Mouse (Mus musculus) liver, embryonic 12.5 days (tissue): Measurements from ENCODE around the gene Mon1a. TPM values are rescaled to one million over a fixed set of nuclear protein-coding genes. Genes with fewer than 3 reads are reported as not detected.

Experiments
- ATAC-seq: fragments of 200-750 bp; cut with Nextera tagmentation; 2 replicates; pipeline ENCODE4 v1.8.0; 2017; ENCODE audit warnings: moderate number of reproducible peaks, mild to moderate bottlenecking, moderate library complexity
- H3K27ac ChIP-seq: fragments of 300-500 bp; sonication (generic); 2 replicates; pipeline ENCODE4 v1.5.1; 2016; ENCODE audit warnings: mild to moderate bottlenecking
- H3K27me3 ChIP-seq: fragments of 300-500 bp; sonication (generic); replicated peaks from 2 replicates; pipeline ENCODE4 v1.6.1; 2016; ENCODE audit warnings: mild to moderate bottlenecking, moderate library complexity
- H3K36me3 ChIP-seq: fragments of 300-500 bp; sonication (generic); 2 replicates; pipeline ENCODE4 v1.6.1; 2016; ENCODE audit warnings: mild to moderate bottlenecking, moderate library complexity
- H3K4me1 ChIP-seq: fragments of 300-500 bp; sonication (generic); 2 replicates; pipeline ENCODE4 v1.6.1; 2016
- H3K4me2 ChIP-seq: fragments of 300-500 bp; sonication (generic); 2 replicates; pipeline ENCODE4 v1.6.1; 2016; ENCODE audit warnings: mild to moderate bottlenecking, moderate library complexity
- H3K4me3 ChIP-seq: fragments of 300-500 bp; sonication (generic); 2 replicates; pipeline ENCODE4 v1.5.1; 2016; ENCODE audit warnings: mild to moderate bottlenecking, moderate library complexity
- H3K9ac ChIP-seq: fragments of 300-500 bp; sonication (generic); 2 replicates; pipeline ENCODE4 v1.6.1; 2016; ENCODE audit warnings: mild to moderate bottlenecking, moderate library complexity
- H3K9me3 ChIP-seq: fragments of 300-500 bp; sonication (generic); replicated peaks from 2 replicates; pipeline ENCODE4 v1.6.1; 2016; ENCODE audit warnings: mild to moderate bottlenecking, moderate library complexity
- WGBS: fragments of 180-500 bp; shearing (Covaris S2); methylation state at CpG from one replicate; pipeline ENCODE4 v1.1.7; 2016; ENCODE audit not compliant: insufficient replicate concordance; 5-methylcytosine and 5-hydroxymethylcytosine counted together
- polyA plus RNA-seq: library from polyadenylated mRNA; unstranded; fragments of >200 nt; fragmentation: Nextera tagmentation; extraction: Ambion mirVana; gene quantifications from 2 replicates; pipeline ENCODE4 v1.2.1, GENCODE M21; 2016

Mon1a gene
- polyA plus RNA-seq, 1 experiment from 2014 or later = 7.4 TPM

DNA sequence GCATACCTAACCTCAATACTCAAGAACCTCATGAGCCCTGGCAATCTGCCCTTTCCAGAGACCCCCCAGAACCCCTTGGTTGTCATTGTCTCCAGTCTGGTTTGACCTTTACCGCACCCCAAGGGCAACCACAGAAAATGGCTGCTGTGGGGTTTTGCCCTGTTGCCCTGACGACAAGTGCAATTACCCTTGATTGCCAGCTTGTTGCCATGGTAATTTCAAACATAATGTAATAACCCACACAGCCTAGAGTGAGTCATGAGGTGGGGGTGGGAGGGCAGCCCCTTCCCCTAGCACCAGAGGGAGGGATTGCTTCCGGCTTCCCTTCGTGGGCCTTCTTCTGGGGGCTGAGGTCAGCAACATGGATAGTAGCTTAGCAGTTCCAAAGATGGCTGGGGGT lies 44.3 kb downstream of the Mon1a start:
- Histone ChIP-seq H3K4me3 (no peak overlapping the region), H3K9me3 (no peaks in the 10 kb centered on the region), H3K4me2 (no peak overlapping the region), H3K27me3 (peaks cover 86% of the 10 kb centered on the region), H3K27ac (no peak overlapping the region), H3K4me1 (peaks cover 17% of the 10 kb centered on the region), H3K9ac (no peak overlapping the region), H3K36me3 (no peaks in the 10 kb centered on the region)
- no peak for ATAC-seq
- WGBS = 69% methylated on average over 4 of the region's 4 CpGs

DNA sequence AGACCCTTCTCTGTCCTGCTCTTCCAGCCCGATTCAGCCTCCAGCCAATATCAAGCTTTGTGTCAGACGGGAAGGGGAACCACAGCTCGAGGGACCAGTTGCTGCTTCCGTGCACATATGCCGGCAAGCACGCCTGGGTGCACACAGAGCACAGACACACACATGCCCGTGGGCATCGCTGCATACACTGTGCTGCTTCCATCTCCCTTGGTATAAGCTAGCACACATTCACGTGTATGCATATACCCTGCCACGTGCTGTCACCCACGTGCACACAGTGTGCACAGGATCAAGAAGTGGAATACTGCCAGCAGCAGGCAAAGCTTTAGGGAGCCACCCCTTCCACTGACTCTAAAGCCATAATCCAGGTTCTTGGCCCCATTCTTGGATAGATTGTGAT lies 46.2 kb downstream of the Mon1a start:
- Histone ChIP-seq H3K4me3 (no peak overlapping the region), H3K27ac (no peak overlapping the region), H3K9ac (no peak overlapping the region), H3K4me1 (peaks cover 10% of the 10 kb centered on the region), H3K9me3 (no peaks in the 10 kb centered on the region), H3K36me3 (no peaks in the 10 kb centered on the region), H3K27me3 (peaks cover 91% of the 10 kb centered on the region), H3K4me2 (no peak overlapping the region)
- WGBS = 77% methylated on average over 11 of the region's 11 CpGs
- no peak for ATAC-seq

DNA sequence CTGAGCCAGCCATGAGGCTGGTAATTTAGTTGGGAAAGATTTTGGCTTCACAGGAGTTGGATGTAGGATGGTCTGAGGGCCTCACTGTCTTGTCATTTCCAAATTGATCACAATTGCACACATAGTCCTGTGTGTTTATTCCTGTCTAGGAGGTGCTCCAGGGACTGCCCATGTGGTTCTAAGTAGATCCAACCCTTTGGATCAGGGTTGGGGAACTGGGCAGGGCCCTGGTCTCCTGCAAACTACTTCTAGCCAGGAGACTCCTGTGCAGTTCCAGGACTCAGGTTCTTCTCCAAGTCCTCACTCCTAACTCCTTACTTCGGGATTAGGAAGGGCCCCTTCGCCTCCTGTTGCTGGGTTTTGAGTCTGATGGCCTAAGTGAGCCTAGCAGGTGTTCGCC lies 47.4 kb downstream of the Mon1a start, which contains the start of gene Camkv:
Gene Camkv (plus strand): TSS at position 301 of the 400 bp plus-strand sequence.
- Histone ChIP-seq H3K9ac (peak within 1 kb of the TSS; percentile 48; the same call in 1 of the 2 replicates), H3K4me1 (peaks cover 10% of the 10 kb centered on the region), H3K9me3 (no peaks in the 10 kb centered on the region), H3K4me2 (peak within 1 kb of the TSS; percentile 68), H3K4me3 (peak within 1 kb of the TSS; percentile 40), H3K27me3 (peaks cover 96% of the 10 kb centered on the region), H3K36me3 (no peaks in the 10 kb centered on the region), H3K27ac (no peak within 1 kb of the TSS)
- no peak for ATAC-seq
- 38% methylated on average over 3 of the region's 3 CpGs for WGBS

- ATAC-seq = no peak
- H3K4me2 ChIP-seq = peak overlapping the region; percentile 68
- peak overlapping the region; percentile 40 for H3K4me3 ChIP-seq
- H3K36me3 ChIP-seq = no peaks in the 10 kb centered on the region
- H3K27me3 ChIP-seq = peaks cover 96% of the 10 kb centered on the region
- peaks cover 10% of the 10 kb centered on the region for H3K4me1 ChIP-seq
- no peak overlapping the region for H3K27ac ChIP-seq
- 2% methylated on average over 41 of the region's 41 CpGs for WGBS
- H3K9me3 ChIP-seq = no peaks in the 10 kb centered on the region
- peak overlapping the region; percentile 48; the same call in 1 of the 2 replicates for H3K9ac ChIP-seq
Observed at GRCm38 (mm10) chr9:107935790-107936214, 47.9 kb downstream of the Mon1a start.

- 10% methylated on average over 29 of the region's 29 CpGs for WGBS
Observed at GRCm38 (mm10) chr9:107936215-107936822, 48.4 kb downstream of the Mon1a start.

DNA sequence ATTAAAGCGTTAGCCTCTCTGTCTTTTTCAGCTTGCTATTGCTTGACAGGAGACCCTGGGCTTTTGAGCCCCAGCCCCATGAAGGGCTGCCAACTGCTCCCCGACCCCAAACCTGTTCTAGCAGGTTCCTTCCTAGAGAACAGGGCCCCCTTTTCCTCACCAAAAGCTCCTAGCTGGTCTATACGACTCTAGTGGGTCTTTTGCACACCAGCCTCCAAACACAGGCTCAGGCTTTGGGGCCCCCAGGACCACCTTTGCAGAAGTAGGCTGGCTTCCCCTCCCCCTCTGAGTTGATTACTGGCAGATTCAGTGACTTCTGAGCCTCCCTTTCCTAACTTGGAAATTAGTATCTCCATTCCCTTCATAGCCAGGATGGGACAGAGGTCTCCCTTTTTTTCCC lies 48.9 kb downstream of the Mon1a start:
- H3K4me1 ChIP-seq = peaks cover 10% of the 10 kb centered on the region
- H3K27me3 ChIP-seq = peaks cover 93% of the 10 kb centered on the region
- H3K9me3 ChIP-seq = no peaks in the 10 kb centered on the region
- H3K4me2 ChIP-seq = peak overlapping the region; percentile 68
- no peak overlapping the region for H3K27ac ChIP-seq
- H3K36me3 ChIP-seq = no peaks in the 10 kb centered on the region
- no peak for ATAC-seq
- 22% methylated on average over 3 of the region's 3 CpGs for WGBS
- no peak overlapping the region for H3K9ac ChIP-seq
- H3K4me3 ChIP-seq = no peak overlapping the region

More at GRCm38 (mm10) chr9:107936215-107936822, 48.4 kb downstream of the Mon1a start:
- peaks cover 97% of the 10 kb centered on the region for H3K27me3 ChIP-seq
- ATAC-seq = no peak
- no peaks in the 10 kb centered on the region for H3K36me3 ChIP-seq
- peak overlapping the region; percentile 68 for H3K4me2 ChIP-seq
- no peak overlapping the region for H3K27ac ChIP-seq
- H3K4me3 ChIP-seq = peak overlapping the region; percentile 40
- peaks cover 10% of the 10 kb centered on the region for H3K4me1 ChIP-seq
- H3K9me3 ChIP-seq = no peaks in the 10 kb centered on the region
- peak overlapping the region; percentile 48; the same call in 1 of the 2 replicates for H3K9ac ChIP-seq

- no peak overlapping the region for H3K9ac ChIP-seq
- no peak for ATAC-seq
- no peak overlapping the region for H3K27ac ChIP-seq
- H3K36me3 ChIP-seq = peaks cover 1% of the 10 kb centered on the region; the same call in 1 of the 2 replicates
- no peak overlapping the region for H3K4me2 ChIP-seq
- peaks cover 22% of the 10 kb centered on the region for H3K4me1 ChIP-seq
- 78% methylated on average over 31 of the region's 31 CpGs for WGBS
- no peak overlapping the region for H3K4me3 ChIP-seq
- H3K27me3 ChIP-seq = 0 out of 2 replicates have a peak, but pooled peaks cover 21% of the 10 kb centered on the region
- no peaks in the 10 kb centered on the region for H3K9me3 ChIP-seq
Observed at GRCm38 (mm10) chr9:107947241-107948194, 59.6 kb downstream of the Mon1a start.

- H3K4me2 ChIP-seq = no peak overlapping the region
- WGBS = 71% methylated on average over 13 of the region's 13 CpGs
- H3K4me1 ChIP-seq = peaks cover 28% of the 10 kb centered on the region
- no peak for ATAC-seq
- H3K4me3 ChIP-seq = no peak overlapping the region
- peaks cover 10% of the 10 kb centered on the region for H3K36me3 ChIP-seq
- no peak overlapping the region for H3K9ac ChIP-seq
- no peaks in the 10 kb centered on the region for H3K9me3 ChIP-seq
- H3K27ac ChIP-seq = no peak overlapping the region
- H3K27me3 ChIP-seq = 0 out of 2 replicates have a peak, but pooled peaks cover 21% of the 10 kb centered on the region
Observed at GRCm38 (mm10) chr9:107949184-107949921, 61.4 kb downstream of the Mon1a start.

GRCm38 (mm10) chr9:107949922-107950235 lies 61.9 kb downstream of the Mon1a start, which contains the start of gene Traip:
Gene Traip, plus strand, starts transcription at chr9:107950136.
- no peak for ATAC-seq
- Histone ChIP-seq H3K4me1 (peaks cover 28% of the 10 kb centered on the region), H3K9ac (peak within 1 kb of the TSS; percentile 78), H3K4me3 (peak within 1 kb of the TSS; percentile 84), H3K4me2 (peak within 1 kb of the TSS; percentile 84), H3K9me3 (no peaks in the 10 kb centered on the region), H3K36me3 (peaks cover 15% of the 10 kb centered on the region), H3K27ac (peak within 1 kb of the TSS; percentile 77), H3K27me3 (0 out of 2 replicates have a peak, but pooled peaks cover 21% of the 10 kb centered on the region)
- 81% methylated on average over 10 of the region's 10 CpGs for WGBS

- peak overlapping the region; percentile 84 for H3K4me3 ChIP-seq
- WGBS = 12% methylated on average over 45 of the region's 45 CpGs
- H3K4me1 ChIP-seq = peaks cover 28% of the 10 kb centered on the region
- H3K27me3 ChIP-seq = 0 out of 2 replicates have a peak, but pooled peaks cover 21% of the 10 kb centered on the region
- no peaks in the 10 kb centered on the region for H3K9me3 ChIP-seq
- peak overlapping the region; percentile 78 for H3K9ac ChIP-seq
- peaks cover 18% of the 10 kb centered on the region for H3K36me3 ChIP-seq
- peak overlapping the region; percentile 77 for H3K27ac ChIP-seq
- ATAC-seq = peak; percentile 87
- H3K4me2 ChIP-seq = peak overlapping the region; percentile 84
Observed at GRCm38 (mm10) chr9:107950460-107951355, 62.8 kb downstream of the Mon1a start.
